Mouse (Mus musculus) testis, adult 2 months (tissue): ENCODE measurements around the gene 4930579G24Rik. TPM values are rescaled to one million over a fixed set of nuclear protein-coding genes. Genes with fewer than 3 reads are reported as not detected.

Experiments used
- H3K27ac ChIP-seq: fragments of 200-500 bp; 2 replicates; pipeline ENCODE4 v1.5.1; 2012; ENCODE audit warnings: low read depth, low read length; ENCODE audit not compliant: control insufficient read depth, insufficient read depth
- H3K27me3 ChIP-seq: fragments of 200-500 bp; 2 replicates; pipeline ENCODE4 v1.6.1; 2012; ENCODE audit warnings: mild to moderate bottlenecking, low read length, moderate library complexity; ENCODE audit not compliant: control insufficient read depth, insufficient read depth
- H3K36me3 ChIP-seq: fragments of 200-500 bp; 2 replicates; pipeline ENCODE4 v1.6.1; 2012; ENCODE audit warnings: mild to moderate bottlenecking, low read length; ENCODE audit not compliant: control insufficient read depth, insufficient read depth
- H3K4me1 ChIP-seq: fragments of 200-500 bp; 2 replicates; pipeline ENCODE4 v1.6.1; 2012; ENCODE audit warnings: low read length; ENCODE audit not compliant: control insufficient read depth, insufficient read depth
- H3K4me3 ChIP-seq: fragments of 200-500 bp; 2 replicates; pipeline ENCODE4 v1.5.1; 2012; ENCODE audit warnings: low read depth, mild to moderate bottlenecking, low read length, moderate library complexity, mixed read lengths; ENCODE audit not compliant: control insufficient read depth
- CTCF ChIP-seq: fragments of 200-500 bp; IDR thresholded peaks from 2 replicates; pipeline ENCODE4 v1.5.1; 2012; ENCODE audit warnings: low read depth, mild to moderate bottlenecking, inconsistent platforms, low read length, moderate library complexity; ENCODE audit not compliant: control insufficient read depth, insufficient read depth, insufficient replicate concordance
- POLR2A ChIP-seq: fragments of 200-500 bp; IDR thresholded peaks from 2 replicates; pipeline ENCODE4 v1.6.1; 2012; ENCODE audit warnings: low read depth, mild to moderate bottlenecking, inconsistent platforms, low read length, moderate library complexity; ENCODE audit not compliant: control insufficient read depth
- polyA plus RNA-seq: library from polyadenylated mRNA; depleted of rRNA; stranded (reverse); fragments of >200 nt; gene quantifications from 2 replicates; pipeline ENCODE4 v1.2.3, GENCODE M21; 2012

4930579G24Rik gene
- polyA plus RNA-seq, 1 experiment: 28.6 TPM

DNA sequence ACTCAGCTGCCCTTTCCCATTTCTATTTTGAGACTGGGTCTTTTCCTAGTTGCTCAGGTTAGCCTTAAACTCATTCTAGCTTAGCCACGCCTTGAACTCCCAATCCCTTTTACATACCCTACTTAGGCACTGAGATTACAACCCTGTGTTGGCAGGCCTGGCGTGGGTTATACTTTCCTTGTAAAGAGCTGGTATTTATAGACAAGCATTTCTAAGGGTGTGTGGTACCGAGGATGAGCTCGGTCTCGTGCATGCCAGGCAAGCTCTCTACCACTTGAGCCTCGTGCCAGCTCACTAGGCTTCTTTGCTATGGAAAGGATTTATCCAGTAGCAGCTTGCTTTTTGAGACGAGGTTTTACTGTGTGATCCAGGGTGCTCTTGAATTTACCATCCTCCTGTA is 33.4 kb upstream of the 4930579G24Rik start:
- no peaks in the 10 kb centered on the region for H3K27me3 ChIP-seq
- no peak overlapping the region for H3K4me3 ChIP-seq
- H3K27ac ChIP-seq: no peak overlapping the region
- TF ChIP-seq CTCF (no peak), POLR2A (no peak)
- H3K36me3 ChIP-seq: peaks cover 2% of the 10 kb centered on the region; the same call in 1 of the 2 replicates
- peaks cover 2% of the 10 kb centered on the region; the same call in 1 of the 2 replicates for H3K4me1 ChIP-seq

DNA sequence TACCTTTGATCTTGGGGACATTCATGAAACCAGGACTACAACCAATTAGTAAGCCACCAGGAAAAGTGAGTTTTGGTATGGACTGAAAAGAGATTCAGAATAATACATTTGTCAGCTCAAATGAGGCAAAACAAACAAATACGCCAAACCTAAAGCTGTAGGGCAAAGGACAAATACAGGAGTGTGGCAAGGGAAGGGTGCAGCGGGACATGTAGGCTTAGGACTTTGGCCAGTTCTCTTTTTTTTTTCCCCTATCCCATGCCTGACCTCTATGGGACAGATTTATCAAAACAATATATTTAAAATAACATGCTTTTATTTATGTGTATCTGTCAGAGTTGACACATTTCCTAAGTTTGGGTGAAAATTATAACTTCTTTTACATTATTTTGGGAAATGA is 19.0 kb upstream of the 4930579G24Rik start:
- no peaks in the 10 kb centered on the region for H3K4me1 ChIP-seq
- H3K36me3 ChIP-seq: no peaks in the 10 kb centered on the region; the same call in 1 of the 2 replicates
- no peak overlapping the region for H3K4me3 ChIP-seq
- TF ChIP-seq POLR2A (no peak), CTCF (no peak)
- H3K27me3 ChIP-seq: no peaks in the 10 kb centered on the region
- no peak overlapping the region for H3K27ac ChIP-seq

- Histone ChIP-seq H3K27me3 (no peaks in the 10 kb centered on the region), H3K4me1 (peaks cover 3% of the 10 kb centered on the region), H3K27ac (peak overlapping the region; percentile 86; the same call in 1 of the 2 replicates), H3K4me3 (peak overlapping the region; percentile 92), H3K36me3 (no peaks in the 10 kb centered on the region)
- TF ChIP-seq POLR2A (no peak), CTCF (no peak)
Measured at GRCm38 (mm10) chr3:79627484-79628181, 1.2 kb upstream of the 4930579G24Rik start.

GRCm38 (mm10) chr3:79628182-79628560 is 708 bp upstream of the 4930579G24Rik start:
- Histone ChIP-seq H3K4me1 (peaks cover 3% of the 10 kb centered on the region), H3K27me3 (no peaks in the 10 kb centered on the region), H3K36me3 (no peaks in the 10 kb centered on the region), H3K27ac (peak overlapping the region; percentile 86), H3K4me3 (peak overlapping the region; percentile 92)
- no peak for TF ChIP-seq POLR2A
- TF ChIP-seq CTCF: no peak

DNA sequence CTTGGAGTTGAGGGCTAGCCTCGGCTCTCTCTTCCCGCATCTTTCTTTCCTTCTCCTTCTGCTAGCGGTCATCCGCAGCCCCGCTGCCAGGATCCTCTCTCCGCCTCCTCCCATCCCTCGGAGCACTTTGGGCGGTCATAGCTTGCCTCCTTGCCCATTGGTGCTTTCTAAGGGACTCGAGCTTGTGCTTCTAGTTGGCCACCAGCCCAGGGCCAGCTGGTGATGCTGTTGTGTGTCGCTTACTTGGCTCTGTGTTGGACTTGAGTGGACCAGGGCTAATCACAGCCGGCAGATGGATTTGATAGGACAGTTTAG is 494 bp downstream of the 4930579G24Rik start, which contains the start of gene Etfdh:
Gene Etfdh, minus strand, starts transcription at position 85 of the 315 bp plus-strand sequence.
- Histone ChIP-seq H3K36me3 (no peaks in the 10 kb centered on the region), H3K27me3 (no peaks in the 10 kb centered on the region), H3K4me1 (peaks cover 3% of the 10 kb centered on the region), H3K27ac (peak within 1 kb of the TSS; percentile 94), H3K4me3 (peak within 1 kb of the TSS; percentile 92)
- TF ChIP-seq CTCF: no peak
- TF ChIP-seq POLR2A: no peak

DNA sequence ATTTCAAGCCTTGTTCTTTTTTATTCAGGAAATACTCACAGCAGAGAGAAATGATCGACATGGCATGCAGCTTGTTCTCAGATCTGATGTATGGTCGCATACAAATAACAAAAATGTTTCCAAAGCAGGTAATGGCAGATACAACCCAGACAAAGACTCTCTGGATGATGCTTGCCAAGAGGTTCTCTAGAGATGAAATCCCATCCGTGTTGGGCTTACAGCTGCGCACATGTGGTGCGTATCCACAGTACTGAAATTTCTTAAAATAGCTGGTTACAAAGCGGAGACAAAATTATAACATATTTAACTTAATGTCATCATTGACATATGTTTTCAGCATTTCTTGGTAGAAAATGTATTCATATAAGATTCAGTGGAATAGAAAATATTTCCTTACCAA is 23.2 kb downstream of the 4930579G24Rik start:
- H3K36me3 ChIP-seq: no peaks in the 10 kb centered on the region
- no peaks in the 10 kb centered on the region for H3K27me3 ChIP-seq
- TF ChIP-seq POLR2A (no peak), CTCF (no peak)
- H3K27ac ChIP-seq: no peak overlapping the region
- H3K4me3 ChIP-seq: no peak overlapping the region
- no peaks in the 10 kb centered on the region for H3K4me1 ChIP-seq

GRCm38 (mm10) chr3:79656682-79657081 is 27.8 kb downstream of the 4930579G24Rik start:
- Histone ChIP-seq H3K36me3 (no peaks in the 10 kb centered on the region), H3K4me3 (no peak overlapping the region), H3K4me1 (no peaks in the 10 kb centered on the region), H3K27ac (no peak overlapping the region), H3K27me3 (no peaks in the 10 kb centered on the region)
- no peak for TF ChIP-seq CTCF
